Mouse (Mus musculus) CH12.LX (cell line): Measurements from ENCODE around the gene Homez. TPM values are rescaled to one million over a fixed set of nuclear protein-coding genes. Genes with fewer than 3 reads are reported as not detected.

Experiments used
- DNase-seq: peaks from one replicate; pipeline ENCODE4 v3.0.0-alpha.2; 2013; ENCODE audit errors: extremely low read depth
- H3K27ac ChIP-seq: 2 replicates; pipeline ENCODE4 v1.5.1; 2012; ENCODE audit warnings: low read depth, mild to moderate bottlenecking, control low read depth, moderate library complexity; ENCODE audit not compliant: insufficient read depth
- H3K27me3 ChIP-seq: replicated peaks from 2 replicates; pipeline ENCODE3; 2012; ENCODE audit warnings: inconsistent platforms
- H3K36me3 ChIP-seq, 2 experiments: replicated peaks in 1 of 2; 2 replicates each; pipeline versions ENCODE3 to v1.6.1; 2012; ENCODE audit warnings: inconsistent platforms in 1 of 2, low read length in 1 of 2, mild to moderate bottlenecking in 1 of 2, mixed read lengths in 1 of 2, moderate library complexity in 1 of 2; ENCODE audit not compliant: control insufficient read depth in 1 of 2, insufficient read depth in 1 of 2
- H3K4me1 ChIP-seq, 2 experiments: 2 replicates each; pipeline ENCODE4 v1.6.1; 2012; ENCODE audit warnings: inconsistent platforms in 1 of 2, moderate library complexity in 1 of 2; ENCODE audit not compliant: insufficient read depth in 2 of 2, control insufficient read depth in 1 of 2
- H3K4me2 ChIP-seq: 2 replicates; pipeline ENCODE4 v1.6.1; 2012; ENCODE audit warnings: low read depth, mild to moderate bottlenecking, control low read depth; ENCODE audit not compliant: poor library complexity, insufficient read depth, severe bottlenecking
- H3K4me3 ChIP-seq, 3 experiments: fragments of 150-350 bp in 1 of 3; sonication (generic) in 1 of 3; replicated peaks in 1 of 3; 2 replicates each; pipeline versions ENCODE3 to v1.5.1; 2011 to 2012; ENCODE audit warnings: low read depth in 2 of 3, low read length in 2 of 3, mild to moderate bottlenecking in 2 of 3, moderate library complexity in 2 of 3, control low read depth in 1 of 3, improper control_type of control experiment in 1 of 3, inconsistent platforms in 1 of 3, mixed read lengths in 1 of 3; ENCODE audit not compliant: poor library complexity in 1 of 3
- H3K79me2 ChIP-seq: replicated peaks from 2 replicates; pipeline ENCODE4 v1.6.1; 2012; ENCODE audit warnings: mild to moderate bottlenecking, moderate library complexity; ENCODE audit not compliant: control insufficient read depth, poor library complexity, insufficient read depth, severe bottlenecking; ENCODE audit errors: extremely low read depth
- H3K9ac ChIP-seq: 2 replicates; pipeline ENCODE4 v1.6.1; 2012; ENCODE audit warnings: low read depth, mild to moderate bottlenecking, control low read depth, moderate library complexity; ENCODE audit not compliant: insufficient read depth
- H3K9me3 ChIP-seq: replicated peaks from 2 replicates; pipeline ENCODE3; 2012; ENCODE audit warnings: low read length, inconsistent platforms, mixed read lengths
- BHLHE40 ChIP-seq: IDR thresholded peaks from 2 replicates; pipeline ENCODE4 v1.6.1; 2011; ENCODE audit warnings: mild to moderate bottlenecking, low read depth, low read length, improper control_type of control experiment
- CHD1 ChIP-seq: IDR thresholded peaks from 2 replicates; pipeline ENCODE4 v1.6.1; 2012; ENCODE audit warnings: low read depth, low read length, improper control_type of control experiment, inconsistent platforms
- CHD2 ChIP-seq: IDR thresholded peaks from 2 replicates; pipeline ENCODE4 v1.6.1; 2011; ENCODE audit warnings: low read length, improper control_type of control experiment
- CTCF ChIP-seq, 2 experiments: IDR thresholded peaks in 1 of 2; conservative IDR thresholded peaks in 1 of 2; 2 replicates each; pipeline ENCODE4 v1.5.1; 2011 to 2012; ENCODE audit warnings: low read depth in 2 of 2, low read length in 2 of 2, improper control_type of control experiment in 1 of 2, inconsistent platforms in 1 of 2, mild to moderate bottlenecking in 1 of 2, moderate library complexity in 1 of 2
- E2F4 ChIP-seq: IDR thresholded peaks from 2 replicates; pipeline ENCODE4 v1.6.1; 2011; ENCODE audit warnings: low read depth, low read length, improper control_type of control experiment; ENCODE audit not compliant: insufficient replicate concordance
- ELF1 ChIP-seq: IDR thresholded peaks from 2 replicates; pipeline ENCODE4 v1.6.1; 2014; ENCODE audit warnings: low read depth, mild to moderate bottlenecking, inconsistent platforms, low read length, improper control_type of control experiment
- EP300 ChIP-seq: IDR thresholded peaks from 2 replicates; pipeline ENCODE4 v1.6.1; 2011; ENCODE audit warnings: low read length, improper control_type of control experiment
- GABPA ChIP-seq: IDR thresholded peaks from 2 replicates; pipeline ENCODE4 v1.6.1; 2012; ENCODE audit warnings: low read depth, low read length, improper control_type of control experiment, inconsistent platforms; ENCODE audit not compliant: insufficient replicate concordance
- HCFC1 ChIP-seq: IDR thresholded peaks from 2 replicates; pipeline ENCODE4 v1.6.1; 2012; ENCODE audit warnings: low read depth, mild to moderate bottlenecking, inconsistent platforms, low read length, improper control_type of control experiment
- IRF4 ChIP-seq: IDR thresholded peaks from 2 replicates; pipeline ENCODE4 v1.6.1; 2014; ENCODE audit warnings: low read depth, mild to moderate bottlenecking, inconsistent platforms, low read length, improper control_type of control experiment
- JUND ChIP-seq: conservative IDR thresholded peaks from 2 replicates; pipeline ENCODE4 v1.6.1; 2011; ENCODE audit warnings: low read depth, low read length, improper control_type of control experiment
- KAT2A ChIP-seq: IDR thresholded peaks from 2 replicates; pipeline ENCODE4 v1.6.1; 2012; ENCODE audit warnings: low read length, improper control_type of control experiment, inconsistent platforms; ENCODE audit not compliant: insufficient replicate concordance
- MAFK ChIP-seq: IDR thresholded peaks from 2 replicates; pipeline ENCODE4 v1.6.1; 2011; ENCODE audit warnings: low read length, improper control_type of control experiment; ENCODE audit not compliant: insufficient replicate concordance
- MAX ChIP-seq: IDR thresholded peaks from 2 replicates; pipeline ENCODE4 v1.6.1; 2011; ENCODE audit warnings: low read length, improper control_type of control experiment
- MAZ ChIP-seq: IDR thresholded peaks from 2 replicates; pipeline ENCODE4 v1.6.1; 2012; ENCODE audit warnings: low read depth, mild to moderate bottlenecking, inconsistent platforms, low read length, improper control_type of control experiment, moderate library complexity
- MXI1 ChIP-seq: IDR thresholded peaks from 2 replicates; pipeline ENCODE4 v1.6.1; 2011; ENCODE audit warnings: mild to moderate bottlenecking, low read depth, low read length, improper control_type of control experiment
- MYC ChIP-seq: IDR thresholded peaks from 2 replicates; pipeline ENCODE4 v1.6.1; 2011; ENCODE audit warnings: low read depth, mild to moderate bottlenecking, improper control_type of control experiment, low read length
- NELFE ChIP-seq: IDR thresholded peaks from 2 replicates; pipeline ENCODE4 v1.6.1; 2011; ENCODE audit warnings: low read depth, low read length, improper control_type of control experiment
- NRF1 ChIP-seq: IDR thresholded peaks from 2 replicates; pipeline ENCODE4 v1.6.1; 2014; ENCODE audit warnings: low read depth, mild to moderate bottlenecking, inconsistent platforms, low read length, improper control_type of control experiment, moderate library complexity
- PAX5 ChIP-seq: IDR thresholded peaks from 2 replicates; pipeline ENCODE4 v1.6.1; 2012; ENCODE audit warnings: low read length, inconsistent platforms, mixed read lengths
- POLR2A ChIP-seq: IDR thresholded peaks from 2 replicates; pipeline ENCODE4 v1.6.1; 2011; ENCODE audit warnings: low read depth, mild to moderate bottlenecking, improper control_type of control experiment, low read length
- POLR2AphosphoS2 ChIP-seq: IDR thresholded peaks from 2 replicates; pipeline ENCODE4 v1.6.1; 2011; ENCODE audit warnings: low read depth, low read length, improper control_type of control experiment
- RAD21 ChIP-seq: IDR thresholded peaks from 2 replicates; pipeline ENCODE4 v1.6.1; 2011; ENCODE audit warnings: low read depth, mild to moderate bottlenecking, low read length, improper control_type of control experiment, moderate library complexity
- RCOR1 ChIP-seq: conservative IDR thresholded peaks from 2 replicates; pipeline ENCODE4 v1.6.1; 2012; ENCODE audit warnings: low read depth, mild to moderate bottlenecking, inconsistent platforms, low read length, improper control_type of control experiment
- SMC3 ChIP-seq: IDR thresholded peaks from 2 replicates; pipeline ENCODE4 v1.6.1; 2011; ENCODE audit warnings: low read depth, low read length, improper control_type of control experiment
- TBP ChIP-seq: conservative IDR thresholded peaks from 2 replicates; pipeline ENCODE4 v1.6.1; 2011; ENCODE audit warnings: low read depth, low read length, improper control_type of control experiment
- TCF12 ChIP-seq: IDR thresholded peaks from 2 replicates; pipeline ENCODE4 v1.6.1; 2014; ENCODE audit warnings: low read depth, mild to moderate bottlenecking, inconsistent platforms, low read length, improper control_type of control experiment
- UBTF ChIP-seq: IDR thresholded peaks from 2 replicates; pipeline ENCODE4 v1.6.1; 2012; ENCODE audit warnings: low read depth, mild to moderate bottlenecking, inconsistent platforms, low read length, improper control_type of control experiment, moderate library complexity
- USF1 ChIP-seq: IDR thresholded peaks from 2 replicates; pipeline ENCODE4 v1.6.1; 2014; ENCODE audit warnings: low read depth, mild to moderate bottlenecking, inconsistent platforms, low read length, improper control_type of control experiment
- ZC3H11A ChIP-seq: IDR thresholded peaks from 2 replicates; pipeline ENCODE4 v1.6.1; 2012; ENCODE audit warnings: low read depth, mild to moderate bottlenecking, inconsistent platforms, low read length, improper control_type of control experiment
- ZKSCAN1 ChIP-seq: IDR thresholded peaks from 2 replicates; pipeline ENCODE4 v1.6.1; 2012; ENCODE audit warnings: low read depth, inconsistent platforms, low read length, improper control_type of control experiment, borderline replicate concordance
- ZNF384 ChIP-seq: IDR thresholded peaks from 2 replicates; pipeline ENCODE4 v1.6.1; 2012; ENCODE audit warnings: low read depth, low read length, improper control_type of control experiment, inconsistent platforms
- dilution Hi-C: fragments of 300-500 bp; cut with MboI; formaldehyde crosslinking; loops from 2 replicates; pipeline ENCODE4 v1.14.3; 2020; ENCODE audit warnings: low sequenced_read_pairs; ENCODE audit not compliant: extremely low pct_unique_long_range_greater_than_20kb, extremely low pct_ligation_motif_present
- in situ Hi-C: fragments of 300-500 bp; cut with MboI; formaldehyde crosslinking; loops from 3 replicates; pipeline ENCODE4 v1.14.3; 2019; ENCODE audit warnings: low sequenced_read_pairs, low pct_ligation_motif_present, low pct_unique_long_range_greater_than_20kb, mixed read lengths
- polyA plus RNA-seq: library from polyadenylated mRNA; unstranded; fragments of >175 nt; gene quantifications from 2 replicates; pipeline ENCODE4 v1.2.1, GENCODE M21; 2012; ENCODE audit warnings: low read depth; ENCODE audit not compliant: insufficient read length
- total RNA-seq, 2 experiments: library from RNA; depleted of rRNA; stranded (reverse); fragments of 300-350 nt in 1 of 2; fragments of >200 nt in 1 of 2; gene quantifications; 2 replicates each; pipeline ENCODE4 v1.2.3; 2012 to 2014

Homez gene
- total and polyA plus RNA-seq, 3 experiments = 3.5 to 7.2 (median 3.7) TPM

- peak within 1 kb of the TSS; percentile 50 for H3K9ac ChIP-seq
- no peaks in the 10 kb centered on the region for H3K9me3 ChIP-seq
- H3K4me2 ChIP-seq = peak within 1 kb of the TSS; percentile 24
- no peaks in the 10 kb centered on the region for H3K79me2 ChIP-seq
- peaks cover 14% of the 10 kb centered on the region for H3K27me3 ChIP-seq
- dilution Hi-C loops = no loop called here
- in situ Hi-C loops = no loop called here
- H3K4me1 ChIP-seq = no peaks in the 10 kb centered on the region
- TF ChIP-seq UBTF (no peak), PAX5 (no peak), RCOR1 (no peak), RAD21 (no peak), JUND (no peak), CHD2 (no peak), TCF12 (no peak), NELFE (0 out of 2 replicates have a peak, but pooled peaks have one; percentile 43), ZNF384 (no peak), USF1 (no peak), MAZ (peak; percentile 96), SMC3 (no peak), EP300 (no peak), NRF1 (no peak), IRF4 (no peak), CTCF (conservative IDR thresholded peaks at IDR 0.05 in 1 of 2, IDR thresholded peaks at IDR 0.05 in 1 of 2; ENCODE audit: low read depth in 2 of 2, low read length in 2 of 2) (no peak), ZC3H11A (no peak), MYC (no peak), POLR2AphosphoS2 (no peak), E2F4 (no peak), GABPA (no peak), MAX (no peak), POLR2A (peak; percentile 62; the same call in 1 of the 2 replicates), MXI1 (no peak), MAFK (no peak), KAT2A (no peak), ZKSCAN1 (no peak), TBP (no peak), ELF1 (peak; percentile 60), CHD1 (no peak), HCFC1 (peak; percentile 62), BHLHE40 (no peak)
- no peak within 1 kb of the TSS for H3K27ac ChIP-seq
- no peak for DNase-seq
- H3K36me3 ChIP-seq = peaks cover 0 to 2% of the 10 kb centered on the region in 2 experiments
- peak within 1 kb of the TSS in 2 of 3 experiments; percentile 37 to 41 for H3K4me3 ChIP-seq
Observed at GRCm38 (mm10) chr14:54883154-54884021, 12.6 kb upstream of the Homez start, which contains the start of the genes Bcl2l2 and Gm20521. Bcl2l2 (plus strand) TSS chr14:54883377. Gm20521 (plus strand) TSS chr14:54883441.
